Mouse (Mus musculus) heart, embryonic 16.5 days (tissue): Measurements from ENCODE around the gene Cnnm4. TPM values are rescaled to one million over a fixed set of nuclear protein-coding genes. Genes with fewer than 3 reads are reported as not detected.

Source experiments
- ATAC-seq: fragments of 200-750 bp; cut with Nextera tagmentation; replicated peaks from 2 replicates; pipeline ENCODE4 v1.8.0; 2017; ENCODE audit warnings: moderate number of reproducible peaks; ENCODE audit not compliant: insufficient read depth, low FRiP score; ENCODE audit errors: extremely low read depth
- H3K27ac ChIP-seq: fragments of 300-500 bp; sonication (generic); 2 replicates; pipeline ENCODE4 v1.5.1; 2014; ENCODE audit warnings: mild to moderate bottlenecking, low read length, control low read depth, moderate library complexity
- H3K27me3 ChIP-seq: fragments of 300-500 bp; sonication (generic); 2 replicates; pipeline ENCODE4 v1.6.1; 2014; ENCODE audit warnings: low read length, mixed read lengths; ENCODE audit not compliant: control insufficient read depth, insufficient read depth
- H3K36me3 ChIP-seq: fragments of 300-500 bp; sonication (generic); 2 replicates; pipeline ENCODE4 v1.6.1; 2014; ENCODE audit not compliant: control insufficient read depth, insufficient read depth
- H3K4me1 ChIP-seq: fragments of 300-500 bp; sonication (generic); 2 replicates; pipeline ENCODE4 v1.6.1; 2014; ENCODE audit warnings: low read length, mixed read lengths; ENCODE audit not compliant: control insufficient read depth, insufficient read depth
- H3K4me2 ChIP-seq: fragments of 300-500 bp; sonication (generic); 2 replicates; pipeline ENCODE4 v1.6.1; 2014; ENCODE audit warnings: low read depth, mild to moderate bottlenecking, control low read depth, low read length
- H3K4me3 ChIP-seq: fragments of 300-500 bp; sonication (generic); 2 replicates; pipeline ENCODE4 v1.5.1; 2014; ENCODE audit warnings: mild to moderate bottlenecking, control low read depth, low read length
- H3K9ac ChIP-seq: fragments of 300-500 bp; sonication (generic); 2 replicates; pipeline ENCODE4 v1.6.1; 2014; ENCODE audit warnings: low read length, control low read depth
- H3K9me3 ChIP-seq: fragments of 300-500 bp; sonication (generic); replicated peaks from 2 replicates; pipeline ENCODE4 v1.6.1; 2016; ENCODE audit warnings: low read length; ENCODE audit not compliant: control insufficient read depth
- WGBS: fragments of 180-500 bp; shearing (Covaris S2); extraction: QIAGEN DNeasy Blood & Tissue Kit; methylation state at CpG from one replicate; pipeline ENCODE4 v1.1.7; 2014; 5-methylcytosine and 5-hydroxymethylcytosine counted together
- polyA plus RNA-seq: library from polyadenylated mRNA; unstranded; fragments of >200 nt; fragmentation: Nextera tagmentation; extraction: Ambion mirVana; gene quantifications from 2 replicates; pipeline ENCODE4 v1.2.1, GENCODE M21; 2015

Cnnm4 gene
- polyA plus RNA-seq = 6.6 and 6.9 TPM in 2 replicates

- ATAC-seq = peak; percentile 93
- H3K4me1 ChIP-seq = peaks cover 37% of the 10 kb centered on the region
These were observed at the start of gene Cnnm4 for GRCm38 (mm10) chr1:36471181-36472105. TSS of gene Cnnm4 (plus strand) at chr1:36471620.

GRCm38 (mm10) chr1:36429511-36429910, 41.9 kb upstream of the Cnnm4 start:
- no peak for ATAC-seq
- Histone ChIP-seq H3K9ac (no peak overlapping the region), H3K27me3 (no peaks in the 10 kb centered on the region), H3K4me3 (no peak overlapping the region), H3K36me3 (peaks cover 38% of the 10 kb centered on the region), H3K27ac (no peak overlapping the region), H3K9me3 (no peaks in the 10 kb centered on the region), H3K4me2 (no peak overlapping the region), H3K4me1 (peaks cover 2% of the 10 kb centered on the region; the same call in 1 of the 2 replicates)
- 85% methylated on average over 2 of the region's 2 CpGs for WGBS

More at GRCm38 (mm10) chr1:36471181-36472105, at the start of gene Cnnm4:
- peak within 1 kb of the TSS; percentile 79 for H3K27ac ChIP-seq
- H3K27me3 ChIP-seq = no peaks in the 10 kb centered on the region
- H3K4me3 ChIP-seq = peak within 1 kb of the TSS; percentile 69
- peak within 1 kb of the TSS; percentile 87 for H3K4me2 ChIP-seq
- H3K9me3 ChIP-seq = no peaks in the 10 kb centered on the region
- no peaks in the 10 kb centered on the region for H3K36me3 ChIP-seq
- peak within 1 kb of the TSS; percentile 82 for H3K9ac ChIP-seq
- under 1% methylated on average over 62 of the region's 98 CpGs for WGBS

GRCm38 (mm10) chr1:36432999-36433398, 38.4 kb upstream of the Cnnm4 start:
- WGBS = 79% methylated on average over 4 of the region's 4 CpGs
- H3K27ac ChIP-seq = no peak overlapping the region
- no peak overlapping the region for H3K4me2 ChIP-seq
- no peaks in the 10 kb centered on the region for H3K9me3 ChIP-seq
- peaks cover 2% of the 10 kb centered on the region; the same call in 1 of the 2 replicates for H3K4me1 ChIP-seq
- ATAC-seq = no peak
- H3K4me3 ChIP-seq = no peak overlapping the region
- peaks cover 36% of the 10 kb centered on the region for H3K36me3 ChIP-seq
- H3K9ac ChIP-seq = no peak overlapping the region
- no peaks in the 10 kb centered on the region for H3K27me3 ChIP-seq

GRCm38 (mm10) chr1:36433616-36434015, 37.8 kb upstream of the Cnnm4 start:
- H3K27ac ChIP-seq = no peak overlapping the region
- H3K4me3 ChIP-seq = no peak overlapping the region
- H3K9ac ChIP-seq = no peak overlapping the region
- peaks cover 2% of the 10 kb centered on the region; the same call in 1 of the 2 replicates for H3K4me1 ChIP-seq
- no peak for ATAC-seq
- no peak overlapping the region for H3K4me2 ChIP-seq
- H3K9me3 ChIP-seq = no peaks in the 10 kb centered on the region
- 88% methylated on average over 3 of the region's 3 CpGs for WGBS
- no peaks in the 10 kb centered on the region for H3K27me3 ChIP-seq
- H3K36me3 ChIP-seq = peaks cover 40% of the 10 kb centered on the region

- H3K9me3 ChIP-seq = no peaks in the 10 kb centered on the region
- 66% methylated on average over 4 of the region's 4 CpGs for WGBS
- H3K36me3 ChIP-seq = peaks cover 51% of the 10 kb centered on the region
- H3K4me1 ChIP-seq = 0 out of 2 replicates have a peak, but pooled peaks cover 2% of the 10 kb centered on the region
- H3K9ac ChIP-seq = no peak overlapping the region
- no peaks in the 10 kb centered on the region for H3K27me3 ChIP-seq
- H3K27ac ChIP-seq = no peak overlapping the region
- no peak overlapping the region for H3K4me3 ChIP-seq
- peak; percentile 65; the same call in 1 of the 2 replicates for ATAC-seq
- no peak overlapping the region for H3K4me2 ChIP-seq
These were observed 36.3 kb upstream of the Cnnm4 start for GRCm38 (mm10) chr1:36435071-36435470.

- 94% methylated on average over 6 of the region's 6 CpGs for WGBS
- Histone ChIP-seq H3K4me2 (no peak overlapping the region), H3K9ac (no peak overlapping the region), H3K36me3 (peaks cover 50% of the 10 kb centered on the region), H3K9me3 (no peaks in the 10 kb centered on the region), H3K4me1 (no peaks in the 10 kb centered on the region), H3K4me3 (no peak overlapping the region), H3K27me3 (no peaks in the 10 kb centered on the region), H3K27ac (no peak overlapping the region)
- no peak for ATAC-seq
These were observed 34.9 kb upstream of the Cnnm4 start for GRCm38 (mm10) chr1:36436515-36436914.

- no peak overlapping the region for H3K27ac ChIP-seq
- 80% methylated on average over 3 of the region's 3 CpGs for WGBS
- H3K9ac ChIP-seq = no peak overlapping the region
- H3K4me3 ChIP-seq = no peak overlapping the region
- no peak overlapping the region for H3K4me2 ChIP-seq
- peaks cover 52% of the 10 kb centered on the region for H3K36me3 ChIP-seq
- no peaks in the 10 kb centered on the region for H3K9me3 ChIP-seq
- no peaks in the 10 kb centered on the region for H3K27me3 ChIP-seq
- ATAC-seq = no peak
- no peaks in the 10 kb centered on the region for H3K4me1 ChIP-seq
These were observed 34.2 kb upstream of the Cnnm4 start for GRCm38 (mm10) chr1:36437223-36437622.

GRCm38 (mm10) chr1:36441101-36441500, 30.3 kb upstream of the Cnnm4 start:
- Histone ChIP-seq H3K4me1 (peaks cover 9% of the 10 kb centered on the region), H3K27ac (no peak overlapping the region), H3K4me2 (no peak overlapping the region), H3K4me3 (no peak overlapping the region), H3K9me3 (no peaks in the 10 kb centered on the region), H3K9ac (no peak overlapping the region), H3K27me3 (no peaks in the 10 kb centered on the region), H3K36me3 (peaks cover 50% of the 10 kb centered on the region)
- no peak for ATAC-seq
- 74% methylated on average over 4 of the region's 4 CpGs for WGBS
